9 mouse cellular contexts compared by ENCODE assay signal in the genomic region with DNA sequence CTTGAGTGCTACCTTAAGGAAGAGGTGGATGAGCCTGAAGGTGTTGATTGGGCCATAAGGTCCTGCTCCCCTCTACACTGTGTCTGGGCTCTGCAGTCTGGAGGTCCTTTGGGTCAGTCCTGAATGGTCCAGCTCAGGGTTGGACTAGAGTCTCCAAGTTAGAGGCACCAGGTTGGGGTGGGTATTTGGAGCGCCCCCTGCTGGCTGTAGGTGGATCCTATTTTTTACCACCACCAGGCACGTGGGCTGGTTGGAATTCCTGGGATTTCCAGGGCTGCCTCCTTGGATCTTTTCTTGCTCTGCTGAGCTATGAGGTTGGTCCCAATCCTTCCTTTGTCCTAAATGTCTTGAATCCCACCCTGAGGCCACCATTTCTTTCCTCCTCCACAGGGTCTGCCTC. TPM values are rescaled to one million over a fixed set of nuclear protein-coding genes. Genes with fewer than 3 reads are reported as not detected.
DNase-seq lines count a peak whose midpoint lies in the region; ATAC-seq and TF ChIP-seq lines count a peak whose summit lies in the region.
"Had no signal": no experiment of that assay in that cellular context is flagged by ENCODE, and none has a peak within 500 bp of the region (broad histone marks: within the 10 kb centered on the region; RNA-seq: fewer than 3 reads in every experiment).

No protein-coding gene starts in this region.

- H3K36me3 ChIP-seq in kidney, adult 2 months (ENCODE audit: control insufficient read depth, insufficient read depth, low read length) = no peaks in the 10 kb centered on the region
- no peaks in the 10 kb centered on the region for H3K36me3 ChIP-seq in kidney, embryonic 15.5 days
- no peaks in the 10 kb centered on the region for H3K36me3 ChIP-seq in ES-Bruce4 (ENCODE audit: control insufficient read depth, insufficient read depth, low read length, poor library complexity, severe bottlenecking)
- H3K36me3 ChIP-seq: limb, embryonic 13.5 days had no signal

- H3K4me1 ChIP-seq in kidney, adult 2 months (ENCODE audit: control insufficient read depth, insufficient read depth, low read length) = no peaks in the 10 kb centered on the region
- H3K4me1 ChIP-seq in kidney, embryonic 15.5 days = 0 out of 2 replicates have a peak, but pooled peaks cover 3% of the 10 kb centered on the region
- H3K4me1 ChIP-seq in ES-Bruce4 (ENCODE audit: control insufficient read depth, insufficient read depth, low read length) = no peaks in the 10 kb centered on the region
- H3K4me1 ChIP-seq: limb, embryonic 13.5 days had no signal

- TF ChIP-seq POLR2A in kidney, adult 2 months (IDR thresholded peaks at IDR 0.05; ENCODE audit: low read depth, low read length) = no peak
- TF ChIP-seq POLR2A in ES-Bruce4 (IDR thresholded peaks at IDR 0.05; ENCODE audit: insufficient read depth, low read length) = no peak

- peak; percentile 66 for DNase-seq in kidney, adult 2 months
- DNase-seq in adrenal gland, postnatal 36 days = peak; percentile 72 to 76
- DNase-seq in induced T-regulatory cell, adult 2 months (ENCODE audit: low read depth) = peak; percentile 63
- peak; percentile 57 for DNase-seq in naive thymus-derived CD4-positive, alpha-beta T cell, adult 2 months (ENCODE audit: low read depth)
- DNase-seq in yolk sac, embryonic 10.5 days (ENCODE audit: low spot score) = no peak
- DNase-seq in left cerebral cortex, postnatal 14 days (ENCODE audit: low spot score in 2 of 2) = no peak

- H3K4me2 ChIP-seq in kidney, embryonic 15.5 days = no peak overlapping the region
- H3K4me2 ChIP-seq: limb, embryonic 13.5 days had no signal

- TF ChIP-seq EP300 in ES-Bruce4 (IDR thresholded peaks at IDR 0.05; ENCODE audit: insufficient read depth, low read depth, low read length) = no peak

- no peaks in the 10 kb centered on the region for H3K9me3 ChIP-seq in kidney, embryonic 15.5 days (replicated peaks)
- no peaks in the 10 kb centered on the region for H3K9me3 ChIP-seq in ES-Bruce4 (replicated peaks; ENCODE audit: control insufficient read depth, insufficient read depth, low read length, poor library complexity, severe bottlenecking)
- H3K9me3 ChIP-seq: limb, embryonic 13.5 days had no signal

- no peaks in the 10 kb centered on the region for H3K27me3 ChIP-seq in kidney, adult 2 months (replicated peaks; ENCODE audit: control insufficient read depth, insufficient read depth, low read length)
- peaks cover 18% of the 10 kb centered on the region for H3K27me3 ChIP-seq in kidney, embryonic 15.5 days
- no peaks in the 10 kb centered on the region for H3K27me3 ChIP-seq in ES-Bruce4 (ENCODE audit: control insufficient read depth, insufficient read depth, low read length, poor library complexity, severe bottlenecking)

- H3K9ac ChIP-seq in kidney, embryonic 15.5 days = no peak overlapping the region
- no peak overlapping the region for H3K9ac ChIP-seq in ES-Bruce4 (ENCODE audit: low read depth, poor library complexity, severe bottlenecking)
- H3K9ac ChIP-seq: limb, embryonic 13.5 days had no signal

- WGBS in kidney, adult 2 months = 4% methylated on average over 2 of the region's 2 CpGs
- WGBS in kidney, embryonic 15.5 days = 11% methylated on average over 2 of the region's 2 CpGs

- ATAC-seq in kidney, embryonic 15.5 days (replicated peaks; ENCODE audit: low FRiP score) = no peak

- no peak overlapping the region for H3K4me3 ChIP-seq in kidney, adult 2 months (ENCODE audit: insufficient read depth, low read depth, low read length)
- H3K4me3 ChIP-seq in kidney, embryonic 15.5 days (replicated peaks) = no peak overlapping the region
- no peak overlapping the region for H3K4me3 ChIP-seq in ES-Bruce4 (ENCODE audit: low read depth, low read length)
- H3K4me3 ChIP-seq: limb, embryonic 13.5 days had no signal

- no peak overlapping the region for H3K27ac ChIP-seq in kidney, adult 2 months (ENCODE audit: insufficient read depth, low read depth, low read length)
- no peak overlapping the region for H3K27ac ChIP-seq in kidney, embryonic 15.5 days
- no peak overlapping the region for H3K27ac ChIP-seq in ES-Bruce4 (ENCODE audit: insufficient read depth, low read length)
- H3K27ac ChIP-seq: limb, embryonic 13.5 days had no signal

- peak; percentile 71 for TF ChIP-seq CTCF in kidney, adult 2 months (conservative IDR thresholded peaks at IDR 0.05; ENCODE audit: insufficient read depth, insufficient read length, low read depth, low read length)
- peak; percentile 79 for TF ChIP-seq CTCF in ES-Bruce4 (IDR thresholded peaks at IDR 0.05; ENCODE audit: low read depth, low read length)

- intact Hi-C loops in left cerebral cortex, postnatal 14 days (cut with DNase I) = no loop called here

RNA-seq across cellular contexts. Expression of a gene that starts 8.5 kb away (rescaled TPM):
- polyA plus RNA-seq in kidney, adult 2 months (2012; rRNA removed) = not detected in 2 replicates
- polyA plus RNA-seq in kidney, embryonic 15.5 days (2015; fragmentation: Nextera tagmentation; extraction: Ambion mirVana) = not detected in 2 replicates
- polyA plus RNA-seq in ES-Bruce4 (2011; ENCODE audit: insufficient read depth, insufficient read length, low read depth, missing spikeins) = 1.1 and 1.2 TPM in 2 replicates
- total RNA-seq in adrenal gland, postnatal 36 days (2021) = 1 to 10 TPM; 2.5 to 3.5 TPM
- total RNA-seq in left cerebral cortex, postnatal 14 days (2021) = 10 to 100 TPM; 33.9 TPM
- polyA plus RNA-seq: limb, embryonic 13.5 days had no signal

RNA-seq across cellular contexts. Expression of a gene that starts 29.7 kb away (rescaled TPM):
- polyA plus RNA-seq in kidney, adult 2 months (2012; rRNA removed) = 31.3 and 31.8 TPM in 2 replicates
- 21.6 and 23.8 TPM in 2 replicates for polyA plus RNA-seq in kidney, embryonic 15.5 days (2015; fragmentation: Nextera tagmentation; extraction: Ambion mirVana)
- 16.3 and 17.2 TPM in 2 replicates for polyA plus RNA-seq in ES-Bruce4 (2011; ENCODE audit: insufficient read depth, insufficient read length, low read depth, missing spikeins)
- 10 to 100 TPM; 51.7 to 55.3 TPM for total RNA-seq in adrenal gland, postnatal 36 days (2021)
- 10 to 100 TPM; 50.5 to 55.9 TPM for total RNA-seq in left cerebral cortex, postnatal 14 days (2021)

RNA-seq across cellular contexts. Expression of a gene that starts 37.0 kb away (rescaled TPM):
- 394 and 454 TPM in 2 replicates for polyA plus RNA-seq in kidney, adult 2 months (2012; rRNA removed)
- 21.3 and 22.0 TPM in 2 replicates for polyA plus RNA-seq in kidney, embryonic 15.5 days (2015; fragmentation: Nextera tagmentation; extraction: Ambion mirVana)
- polyA plus RNA-seq in ES-Bruce4 (2011; ENCODE audit: insufficient read depth, insufficient read length, low read depth, missing spikeins) = 6.8 and 7.4 TPM in 2 replicates
- 10 to 100 TPM in 1 of 2 experiments, 1 to 10 TPM in 1; 6.9 to 15.0 TPM for total RNA-seq in adrenal gland, postnatal 36 days (2021)
- 1 to 10 TPM; 3.3 to 4.1 TPM for total RNA-seq in left cerebral cortex, postnatal 14 days (2021)

RNA-seq across cellular contexts. Expression of a gene that starts 49.3 kb away (rescaled TPM):
- polyA plus RNA-seq in kidney, adult 2 months (2012; rRNA removed) = 39.6 and 40.1 TPM in 2 replicates
- polyA plus RNA-seq in kidney, embryonic 15.5 days (2015; fragmentation: Nextera tagmentation; extraction: Ambion mirVana) = 7.6 and 8.3 TPM in 2 replicates
- polyA plus RNA-seq in ES-Bruce4 (2011; ENCODE audit: insufficient read depth, insufficient read length, low read depth, missing spikeins) = 12.1 and 14.1 TPM in 2 replicates
- 10 to 100 TPM; 25.2 to 25.7 TPM for total RNA-seq in adrenal gland, postnatal 36 days (2021)
- 100 to 1,000 TPM; 755 to 854 TPM for total RNA-seq in left cerebral cortex, postnatal 14 days (2021)

Comparison
In these comparisons a context has a peak if more than half of its experiments do, and no peak if none do; other contexts are left out.
1. RNA of a gene that starts 37.0 kb away (polyA plus RNA-seq): 394 to 454 TPM in kidney, adult 2 months; 21.3 to 22.0 TPM in kidney, embryonic 15.5 days and 6.8 to 7.4 TPM in ES-Bruce4; every median in the first group is over 10 times any median in the second.
2. DNase-seq: peak in kidney, adult 2 months (single experiment), adrenal gland, postnatal 36 days (2 of 2), induced T-regulatory cell, adult 2 months (single experiment) and naive thymus-derived CD4-positive, alpha-beta T cell, adult 2 months (single experiment); none in yolk sac, embryonic 10.5 days (single experiment) and left cerebral cortex, postnatal 14 days (0 of 2).